Mouse (Mus musculus) heart, adult 2 months (tissue): ENCODE measurements around the gene A930018P22Rik.

Source experiments
- CTCF ChIP-seq: fragments of 200-600 bp; IDR thresholded peaks from 2 replicates; pipeline ENCODE4 v1.8.1; 2022; ENCODE audit warnings: antibody characterized with exemption, mild to moderate bottlenecking, moderate library complexity
- EP300 ChIP-seq: fragments of 200-500 bp; IDR thresholded peaks from 2 replicates; pipeline ENCODE4 v1.6.1; 2011; ENCODE audit warnings: low read depth, low read length, control low read depth; ENCODE audit not compliant: insufficient read depth
- POLR2A ChIP-seq: fragments of 200-500 bp; IDR thresholded peaks from 2 replicates; pipeline ENCODE4 v1.6.1; 2011; ENCODE audit warnings: mild to moderate bottlenecking, low read depth, low read length, control low read depth; ENCODE audit not compliant: insufficient read depth

GRCm38 (mm10) chr2:104173431-104173830 lies 50.9 kb downstream of the A930018P22Rik start:
- no peak for TF ChIP-seq CTCF
- no peak for TF ChIP-seq EP300
- no peak for TF ChIP-seq POLR2A
